Mouse (Mus musculus): ENCODE data around the gene Tsks. TPM values are rescaled to one million over a fixed set of nuclear protein-coding genes. Genes with fewer than 3 reads are reported as not detected.

The Tsks gene
- not detected for total RNA-seq (2021)
- long read RNA-seq, experiment 1, result 0 reads
- long read RNA-seq, experiment 2, result 0 reads

DNA sequence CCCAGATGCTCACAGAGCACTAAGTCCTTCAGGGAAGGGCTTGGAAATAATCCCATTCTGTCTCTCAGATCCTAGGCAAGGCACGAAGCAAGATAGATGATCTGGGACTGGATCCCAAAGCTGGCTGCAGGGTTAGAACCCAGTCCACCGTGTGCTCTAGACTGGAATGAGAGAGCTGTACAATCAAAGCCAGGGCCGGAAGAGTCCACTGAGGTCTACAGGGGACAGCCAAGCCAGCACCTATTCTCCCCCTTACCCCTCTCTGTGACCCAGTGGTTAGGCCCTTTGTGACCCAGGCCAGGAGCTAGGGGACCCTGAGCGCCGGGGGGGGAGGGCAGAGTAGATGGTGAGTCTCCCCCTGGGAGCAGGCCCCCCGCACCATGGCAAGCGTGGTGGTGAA, at the start of gene Tsks:
Gene Tsks (plus strand): TSS at position 301 of the 400 bp plus-strand sequence.
- DNase-seq (ENCODE audit: low spot score in 2 of 2), result no peak

DNA sequence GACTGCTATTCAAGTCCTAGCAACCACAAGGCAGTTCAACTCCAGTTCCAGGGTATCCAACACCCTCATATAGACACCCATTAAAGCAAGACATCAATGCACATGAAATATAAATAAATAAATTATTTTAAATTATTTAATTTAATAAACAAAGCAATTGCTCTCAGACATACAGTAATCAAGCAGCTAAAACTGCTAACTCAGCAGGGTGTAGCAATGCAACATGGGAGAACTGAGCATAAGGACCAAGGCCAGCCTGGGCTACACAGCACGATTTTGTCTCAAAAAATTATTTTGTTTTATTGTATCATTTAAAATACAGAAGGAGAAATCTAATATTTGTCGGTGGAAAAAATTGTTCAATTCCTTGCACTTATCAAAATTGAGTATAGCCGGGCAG, 48.8 kb upstream of the Tsks start:
- DNase-seq (ENCODE audit: low spot score in 2 of 2), result no peak

DNA sequence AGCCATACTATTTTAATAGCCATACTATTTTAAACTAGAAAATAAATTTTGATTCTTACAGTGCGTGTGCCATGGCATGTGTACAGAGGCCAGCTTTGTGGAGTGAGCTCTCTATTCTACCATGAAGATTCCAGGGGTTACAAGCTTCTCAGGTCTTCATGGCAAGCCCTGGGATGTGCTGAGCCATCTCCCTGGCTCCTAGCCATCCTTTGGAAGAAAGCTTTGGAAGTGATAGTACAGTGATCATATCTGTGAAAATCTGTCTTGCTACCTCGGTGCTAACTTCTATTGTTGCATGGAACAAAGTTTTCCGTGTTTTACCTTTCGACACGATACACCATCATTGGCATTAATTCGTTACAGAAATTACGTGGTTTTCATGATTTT, 47.8 kb upstream of the Tsks start:
- DNase-seq (ENCODE audit: low spot score in 2 of 2), result no peak

DNA sequence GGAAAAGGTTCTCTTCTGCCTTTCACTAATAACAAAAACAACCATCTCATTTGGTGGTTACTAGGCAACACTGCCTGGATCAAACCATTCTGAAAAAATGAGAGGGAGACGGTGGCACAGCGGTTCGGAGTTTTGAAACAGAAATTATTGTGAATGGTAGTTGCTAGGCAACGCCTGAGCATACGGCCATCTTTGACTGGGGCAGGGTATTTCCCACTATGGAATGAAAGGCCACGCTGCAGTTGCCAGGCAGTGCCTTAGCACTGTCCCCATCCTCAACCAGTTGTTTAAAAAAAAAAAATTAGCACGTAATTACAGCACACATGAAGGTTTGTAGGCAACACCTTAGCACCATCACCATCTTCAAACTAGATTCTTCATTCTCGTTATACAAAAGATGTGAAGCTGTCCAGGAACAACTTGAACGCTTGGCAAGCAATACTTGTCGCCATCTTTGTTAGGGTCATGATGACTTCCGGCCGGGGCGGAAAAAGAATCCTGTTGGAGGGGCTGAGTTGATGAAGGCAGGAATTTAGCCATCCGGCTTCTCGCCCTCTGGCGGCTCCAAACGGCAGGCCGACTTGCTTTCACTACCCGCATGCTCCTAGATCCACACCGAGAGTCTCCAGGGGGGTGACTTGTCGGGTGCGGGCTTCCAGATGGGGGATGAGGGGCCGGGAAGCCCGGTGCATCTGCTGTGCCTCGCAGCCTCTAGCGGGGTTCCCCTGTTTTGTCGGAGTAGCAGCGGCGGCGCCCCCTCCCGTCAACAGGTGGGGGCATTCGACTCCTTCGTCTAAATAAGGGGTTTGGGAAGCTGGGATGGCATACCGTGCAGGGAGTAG, 47.2 kb upstream of the Tsks start, which contains the start of gene Fuz:
Gene Fuz (plus strand): TSS at position 487 of the 842 bp plus-strand sequence.
- DNase-seq (ENCODE audit: low spot score in 2 of 2), result peak; percentile 79 to 80

DNA sequence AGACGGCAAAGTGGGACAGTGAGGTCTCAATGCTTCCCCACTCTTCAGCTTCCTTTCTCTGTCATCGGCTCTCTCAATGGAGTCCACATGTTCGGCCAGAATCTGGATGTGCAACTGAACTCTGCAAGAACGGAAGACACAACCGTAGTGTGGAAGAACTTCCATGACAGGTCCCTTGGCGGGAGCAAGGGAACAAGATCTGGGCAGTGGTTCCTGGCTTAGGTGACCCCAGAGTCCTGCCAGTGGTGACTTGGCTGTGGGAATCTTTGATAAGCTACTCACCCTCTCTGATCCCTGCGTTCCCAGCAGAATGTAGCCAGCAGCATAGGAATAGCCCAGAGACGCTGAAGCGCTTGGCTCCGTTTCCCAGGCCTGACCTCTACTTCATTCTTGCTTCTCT, 46.5 kb upstream of the Tsks start:
- no peak for DNase-seq (ENCODE audit: low spot score in 2 of 2)

- DNase-seq (ENCODE audit: low spot score in 2 of 2), result peak in 1 of 2 experiments; percentile 45
Measured at GRCm38 (mm10) chr7:44898607-44899006, 44.4 kb upstream of the Tsks start.

GRCm38 (mm10) chr7:44900632-44901031, 42.4 kb upstream of the Tsks start:
- no peak for DNase-seq (ENCODE audit: low spot score in 2 of 2)

DNA sequence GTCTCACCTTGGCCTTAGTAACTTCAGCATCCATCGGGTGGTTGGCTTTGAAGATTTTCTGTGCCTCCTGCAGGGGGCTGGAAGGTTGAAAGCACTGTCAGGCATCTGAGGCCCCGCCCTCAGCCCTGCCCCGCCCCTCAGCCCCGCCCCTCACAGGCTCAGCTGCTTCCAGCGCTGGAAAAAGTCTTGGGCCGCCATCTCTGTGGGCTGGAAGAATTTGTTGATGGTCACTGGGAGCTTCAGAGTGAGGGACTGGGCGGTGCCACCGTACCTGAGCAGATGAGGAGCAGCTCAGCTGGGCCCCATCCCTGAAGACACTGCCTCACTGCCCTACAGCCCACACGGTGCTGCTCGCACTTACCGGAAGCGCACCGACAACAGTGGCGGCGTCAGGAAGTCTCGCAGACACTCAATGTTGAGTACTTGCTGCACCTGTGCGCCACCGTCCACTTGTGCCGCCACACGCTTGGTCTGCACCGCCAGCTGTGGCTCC, 41.7 kb upstream of the Tsks start:
- DNase-seq (ENCODE audit: low spot score in 2 of 2), result no peak

DNA sequence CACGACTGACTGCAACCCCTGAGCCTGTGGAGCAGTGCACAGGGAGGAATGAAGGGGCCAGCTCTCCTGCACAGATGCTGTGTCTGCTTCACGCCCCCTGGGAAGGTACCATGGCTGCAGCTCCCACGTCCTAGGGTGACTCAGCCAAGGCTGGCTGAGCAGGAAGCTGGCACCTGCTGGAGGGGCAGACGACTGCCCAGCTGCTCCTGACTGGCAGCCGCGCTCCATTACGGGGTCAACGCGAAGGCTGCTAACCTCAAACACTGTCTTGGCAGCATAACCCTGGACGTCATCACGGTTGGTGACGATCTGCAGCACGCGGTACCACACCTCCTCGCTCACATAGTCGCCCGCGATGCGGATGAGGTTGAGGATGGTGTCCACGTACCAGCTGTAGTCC, 37.6 kb upstream of the Tsks start:
- DNase-seq (ENCODE audit: low spot score in 2 of 2), result no peak

GRCm38 (mm10) chr7:44908706-44909476, 34.1 kb upstream of the Tsks start:
- peak in 1 of 2 experiments; percentile 54 for DNase-seq (ENCODE audit: low spot score in 2 of 2)

DNA sequence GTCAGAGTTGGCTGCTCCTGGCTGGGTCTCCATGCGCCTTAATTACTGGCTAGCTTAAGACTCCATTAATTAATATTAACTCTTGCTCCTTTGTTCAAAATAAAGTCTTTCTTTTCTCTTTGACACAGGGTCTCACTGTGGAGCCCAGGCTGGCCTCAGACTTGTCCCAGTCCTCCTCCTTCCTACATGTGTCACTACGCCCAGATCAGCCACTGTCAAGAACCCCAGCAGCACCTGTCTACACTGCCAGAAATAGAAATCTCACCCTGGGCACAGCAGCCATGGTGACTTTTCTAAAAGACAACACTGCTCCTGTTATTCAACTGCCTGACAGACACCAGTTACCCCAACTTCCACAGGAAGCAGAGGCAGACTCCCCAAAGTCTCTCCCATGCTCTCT, 28.6 kb upstream of the Tsks start:
- no peak for DNase-seq (ENCODE audit: low spot score in 2 of 2)

- no peak for DNase-seq (ENCODE audit: low spot score in 2 of 2)
Measured at GRCm38 (mm10) chr7:44915314-44915713, 27.7 kb upstream of the Tsks start.

DNA sequence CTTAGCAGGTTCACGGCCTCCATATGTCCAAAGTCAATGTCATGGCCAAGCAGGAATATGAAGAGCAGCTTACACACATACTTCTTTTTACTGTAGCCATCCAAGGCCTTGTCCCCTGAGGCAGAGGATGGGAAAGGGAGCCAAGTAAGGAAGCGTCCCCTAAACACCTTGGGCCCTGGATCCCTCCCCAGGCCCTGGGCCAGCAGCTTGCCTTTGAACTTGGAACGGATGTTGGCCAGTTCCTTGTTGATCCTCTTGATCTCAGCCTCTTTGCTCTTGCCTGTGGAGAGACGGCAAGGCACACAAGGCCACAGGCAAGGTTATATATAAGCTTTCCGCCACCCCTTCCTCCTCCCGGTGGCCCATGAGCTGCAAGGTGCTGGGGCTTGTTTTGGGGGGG, 26.8 kb upstream of the Tsks start:
- DNase-seq (ENCODE audit: low spot score in 2 of 2), result no peak

GRCm38 (mm10) chr7:44916881-44917280, 26.1 kb upstream of the Tsks start:
- no peak for DNase-seq (ENCODE audit: low spot score in 2 of 2)

- DNase-seq (ENCODE audit: low spot score in 2 of 2), result no peak
Measured at GRCm38 (mm10) chr7:44918219-44918618, 24.8 kb upstream of the Tsks start.

- no peak for DNase-seq (ENCODE audit: low spot score in 2 of 2)
Measured at GRCm38 (mm10) chr7:44919127-44919526, 23.9 kb upstream of the Tsks start.

DNA sequence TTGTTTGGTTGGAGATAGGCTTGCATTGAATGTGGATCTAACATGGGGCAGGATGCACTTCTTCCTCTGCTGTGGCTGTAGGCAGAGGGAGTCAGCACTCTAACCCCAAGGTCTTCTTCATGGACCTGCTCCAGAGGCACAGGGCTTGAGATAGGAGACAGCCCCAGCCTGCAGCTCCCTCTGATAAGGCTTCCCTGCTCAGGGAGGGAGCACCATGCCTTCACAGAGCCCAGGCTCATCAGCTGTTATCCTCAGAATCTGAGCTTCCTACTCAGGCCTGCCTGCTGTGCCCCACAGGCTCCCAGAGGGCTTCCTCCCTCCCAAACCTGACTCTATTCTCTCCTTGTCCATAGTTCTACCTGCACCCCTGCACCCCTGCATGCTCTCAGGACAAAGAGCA, 20.5 kb upstream of the Tsks start:
- no peak for DNase-seq (ENCODE audit: low spot score in 2 of 2)

DNA sequence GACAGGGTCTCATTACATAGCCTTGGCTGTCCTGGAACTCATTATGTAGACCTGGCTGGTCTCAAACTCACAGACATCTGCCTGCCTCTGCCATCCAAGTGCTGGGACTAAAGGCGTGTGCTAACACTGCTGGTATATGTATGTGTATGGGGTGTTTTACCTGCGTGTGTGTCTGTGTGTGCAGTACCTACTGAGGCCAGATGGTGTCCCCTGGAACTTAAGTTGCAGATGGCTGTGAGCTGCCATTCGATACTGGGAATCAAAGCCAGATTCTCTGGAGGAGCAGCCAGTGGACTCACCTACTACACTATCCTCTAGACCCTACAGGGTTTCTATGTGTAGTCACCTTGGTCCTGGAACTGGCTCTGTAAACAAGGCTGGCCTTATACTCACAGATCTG, 17.5 kb upstream of the Tsks start:
- DNase-seq (ENCODE audit: low spot score in 2 of 2), result no peak

GRCm38 (mm10) chr7:44928570-44928969, 14.4 kb upstream of the Tsks start:
- no peak for DNase-seq (ENCODE audit: low spot score in 2 of 2)

- DNase-seq (ENCODE audit: low spot score in 2 of 2), result peak; percentile 92
Measured at GRCm38 (mm10) chr7:44929204-44930151, 13.5 kb upstream of the Tsks start, which contains the start of gene Ap2a1. Gene Ap2a1 (minus strand): TSS chr7:44929496.

GRCm38 (mm10) chr7:44938680-44939079, 4.3 kb upstream of the Tsks start:
- DNase-seq (ENCODE audit: low spot score in 2 of 2), result no peak

All from adrenal gland, adult 18-20 months (tissue).